Mouse (Mus musculus) activated CD4-positive, CD25-positive, alpha-beta regulatory T cell (primary cell): ENCODE results near the gene Lmbr1l. TPM values are rescaled to one million over a fixed set of nuclear protein-coding genes. Genes with fewer than 3 reads are reported as not detected.

Experiments used
- polyA plus RNA-seq, 2 experiments: library from polyadenylated mRNA; unstranded; fragments of 100-300 nt; shearing (Covaris generic); gene quantifications; one replicate each; pipeline ENCODE4 v1.2.1; 2017

Gene Lmbr1l
- polyA plus RNA-seq, result 10 to 100 TPM; 60.9 to 68.1 TPM

DNA sequence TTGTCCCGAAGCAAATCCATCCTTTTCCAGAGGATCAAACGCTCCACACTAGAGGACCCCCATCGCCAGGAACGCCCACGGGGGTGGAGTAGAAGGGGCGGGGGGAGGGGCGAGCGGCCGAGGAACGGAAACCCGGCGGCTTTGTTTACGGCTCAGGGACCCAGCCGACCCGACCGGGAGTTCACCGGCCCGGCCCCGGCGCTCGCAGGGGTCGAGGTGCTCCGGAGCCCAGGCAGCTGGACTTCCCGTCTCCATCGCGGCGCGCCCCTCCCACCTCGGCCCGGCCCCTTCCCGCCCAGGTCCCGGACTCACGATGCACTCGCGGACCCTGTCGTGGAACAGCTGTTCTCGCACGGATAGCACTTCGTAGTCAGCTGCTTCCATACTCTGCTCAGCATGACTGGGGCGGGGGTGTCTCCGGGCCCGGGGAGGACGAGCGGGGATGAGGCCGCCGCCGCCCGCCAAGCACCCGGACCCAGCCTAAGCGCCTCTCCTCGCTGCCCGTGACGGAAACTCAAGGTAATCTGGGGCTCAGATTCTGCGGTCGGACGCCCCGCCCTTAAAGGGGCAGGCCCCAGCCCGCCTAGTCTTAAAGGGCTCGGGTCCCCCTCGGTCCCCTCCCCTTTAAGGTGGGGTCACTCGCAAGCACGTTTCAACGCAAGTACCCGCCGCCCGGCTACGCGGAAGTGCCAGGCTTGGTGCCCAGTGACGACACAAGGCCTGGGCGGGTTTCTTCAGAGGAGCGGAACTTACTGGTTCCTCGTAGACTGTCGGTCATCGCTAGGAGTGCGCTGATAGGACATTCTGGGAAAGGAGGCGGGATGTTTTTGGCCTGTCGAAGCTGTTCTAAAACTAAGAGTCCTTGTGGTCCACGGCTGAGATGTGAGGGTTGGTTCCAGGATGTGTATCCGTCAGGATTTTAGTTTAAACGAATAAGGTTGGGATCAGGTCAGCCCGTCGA is at the start of gene Lmbr1l:
Lmbr1l (minus strand) TSS at position 694 of the 961 bp plus-strand sequence.

DNA sequence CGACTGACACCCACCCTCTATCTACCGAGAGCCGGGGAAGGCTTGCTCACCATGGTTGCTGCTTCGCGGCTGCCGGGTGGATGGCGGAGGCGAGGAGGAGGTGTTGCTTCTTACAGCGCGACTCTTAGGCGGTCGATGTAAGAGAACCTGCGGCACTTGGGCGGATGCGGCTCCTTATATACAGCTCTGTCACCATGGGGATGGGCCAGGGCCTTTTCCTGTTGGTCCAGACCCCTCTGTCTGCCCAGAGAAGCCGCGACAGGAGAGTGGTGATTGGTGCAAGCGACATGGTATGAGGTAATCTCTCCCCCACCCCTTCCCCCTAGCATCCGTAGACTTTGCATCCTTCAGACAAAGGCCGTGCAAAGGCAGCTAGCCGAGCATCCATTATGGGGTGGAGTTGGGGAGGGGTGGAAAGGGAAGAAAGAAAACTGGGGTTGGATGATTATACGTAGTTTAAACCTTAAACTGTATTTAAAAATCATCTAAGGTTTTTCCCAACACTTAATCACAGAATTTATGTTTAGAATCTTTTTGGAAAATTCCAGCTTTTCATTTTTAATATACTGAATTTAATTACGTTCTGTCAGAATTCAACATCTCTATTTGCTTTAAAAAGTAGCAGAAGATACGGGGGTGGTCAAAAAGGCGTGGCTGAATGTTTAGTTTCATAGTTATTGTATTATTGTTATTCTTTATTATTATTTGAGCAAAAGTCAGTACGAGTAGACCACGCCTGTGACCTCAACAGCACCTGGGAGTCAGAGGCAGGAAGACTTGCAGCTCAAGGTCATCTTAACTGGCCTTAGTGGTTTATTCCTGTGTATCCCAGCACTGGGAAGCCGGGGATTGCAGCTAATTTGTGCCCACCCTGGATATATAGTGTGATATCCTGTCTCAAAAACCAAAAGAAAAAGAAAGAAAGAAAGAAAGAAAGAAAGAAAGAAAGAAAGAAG is 35.6 kb upstream of the Lmbr1l start, which contains the start of the genes Gm49450 and Tuba1a:
Gm49450 (minus strand) TSS at position 151 of the 956 bp plus-strand sequence.
Tuba1a (minus strand) TSS at position 303 of the 956 bp plus-strand sequence.

GRCm38 (mm10) chr15:98934217-98934839 is 16.3 kb upstream of the Lmbr1l start, which contains the start of gene Tuba1b:
Gene Tuba1b (minus strand): TSS chr15:98934565.

GRCm38 (mm10) chr15:98897928-98898800 is 19.9 kb downstream of the Lmbr1l start, which contains the start of gene Dhh:
Gene Dhh (minus strand): TSS chr15:98898540.

GRCm38 (mm10) chr15:98893940-98894745 is 23.9 kb downstream of the Lmbr1l start, which contains the start of gene Rhebl1:
Gene Rhebl1 (minus strand): TSS chr15:98894540.

GRCm38 (mm10) chr15:98871070-98871915 is 46.7 kb downstream of the Lmbr1l start, which contains the start of gene Kmt2d:
Gene Kmt2d (minus strand): TSS chr15:98871204.

Other genes with a start within 250 kb of the Lmbr1l start
- gene Rnd1, start 240.8 kb downstream of the Lmbr1l start, polyA plus RNA-seq, result 1 to 10 TPM in 1 of 2 experiments, under 1 TPM in 1; 0.31 to 1.2 TPM
- under 1 TPM in 1 of 2 experiments, not detected in 1; 0.09 TPM for gene Ccdc65, start 210.0 kb downstream of the Lmbr1l start, polyA plus RNA-seq
- 1 to 10 TPM in 1 of 2 experiments, under 1 TPM in 1; 0.86 to 2.3 TPM for gene Fkbp11, start 190.0 kb downstream of the Lmbr1l start, polyA plus RNA-seq
- 100 to 1,000 TPM; 104 to 127 TPM for gene Arf3, start 155.0 kb downstream of the Lmbr1l start, polyA plus RNA-seq
- under 1 TPM; 0.26 to 0.27 TPM for gene Wnt10b, start 140.1 kb downstream of the Lmbr1l start, polyA plus RNA-seq
- gene Wnt1, start 128.4 kb downstream of the Lmbr1l start, polyA plus RNA-seq, result under 1 TPM in 1 of 2 experiments, not detected in 1; 0.10 TPM
- gene Ddn, start 108.7 kb downstream of the Lmbr1l start, polyA plus RNA-seq, result not detected
- 100 to 1,000 TPM; 113 to 114 TPM for gene Prkag1, start 86.7 kb downstream of the Lmbr1l start, polyA plus RNA-seq
- gene Kmt2d, start 47.0 kb downstream of the Lmbr1l start, polyA plus RNA-seq, result 10 to 100 TPM; 22.6 to 25.2 TPM
- 10 to 100 TPM; 10.6 to 13.1 TPM for gene Rhebl1, start 23.7 kb downstream of the Lmbr1l start, polyA plus RNA-seq
- under 1 TPM; 0.05 to 0.32 TPM for gene Dhh, start 19.7 kb downstream of the Lmbr1l start, polyA plus RNA-seq
- gene Tuba1b, start 16.3 kb upstream of the Lmbr1l start, polyA plus RNA-seq, result 100 to 1,000 TPM; 391 to 489 TPM
- not detected for gene Gm49450, start 35.3 kb upstream of the Lmbr1l start, polyA plus RNA-seq
- 100 to 1,000 TPM; 132 to 197 TPM for gene Tuba1a, start 35.5 kb upstream of the Lmbr1l start, polyA plus RNA-seq
- gene Tuba1c, start 111.7 kb upstream of the Lmbr1l start, polyA plus RNA-seq, result 10 to 100 TPM; 53.1 to 68.1 TPM
- gene Prph, start 136.9 kb upstream of the Lmbr1l start, polyA plus RNA-seq, result under 1 TPM in 1 of 2 experiments, not detected in 1; 0.36 TPM
- 1 to 10 TPM; 3.2 to 3.3 TPM for gene Troap, start 156.3 kb upstream of the Lmbr1l start, polyA plus RNA-seq
- under 1 TPM in 1 of 2 experiments, not detected in 1; 0.20 TPM for gene C1ql4, start 169.6 kb upstream of the Lmbr1l start, polyA plus RNA-seq
- under 1 TPM in 1 of 2 experiments, not detected in 1; 0.17 TPM for gene Dnajc22, start 174.9 kb upstream of the Lmbr1l start, polyA plus RNA-seq
- under 1 TPM in 1 of 2 experiments, not detected in 1; 0.33 TPM for gene Spats2, start 207.7 kb upstream of the Lmbr1l start, polyA plus RNA-seq